Mouse (Mus musculus) C2C12 (cell line): Measurements from ENCODE around the gene Nr3c2.

Experiments
- CTCF ChIP-seq: IDR thresholded peaks from one replicate; pipeline ENCODE4 v1.5.1; 2011; ENCODE audit not compliant: control insufficient read depth, insufficient read depth, insufficient read length
- FOSL1 ChIP-seq: IDR thresholded peaks from one replicate; pipeline ENCODE4 v1.8.0; 2011; ENCODE audit warnings: mild to moderate bottlenecking, low read length; ENCODE audit not compliant: poor library complexity, insufficient read depth, severe bottlenecking
- MYOD1 ChIP-seq: IDR thresholded peaks from one replicate; pipeline ENCODE4 v1.6.1; 2011; ENCODE audit warnings: low read depth; ENCODE audit not compliant: control insufficient read depth, insufficient read length
- MYOG ChIP-seq: IDR thresholded peaks from one replicate; pipeline ENCODE4 v1.6.1; 2011; ENCODE audit not compliant: control insufficient read depth, insufficient read length; ENCODE audit errors: extremely low read depth
- USF1 ChIP-seq: IDR thresholded peaks from one replicate; pipeline ENCODE4 v1.6.1; 2011; ENCODE audit warnings: low read depth, mild to moderate bottlenecking, control low read depth, moderate library complexity

GRCm38 (mm10) chr8:77275571-77275970, 376.3 kb downstream of the Nr3c2 start:
- TF ChIP-seq CTCF (no peak), MYOG (no peak), MYOD1 (no peak), USF1 (no peak), FOSL1 (no peak)
